Mouse (Mus musculus) embryonic stem cell, embryonic (primary cell): ENCODE results near the gene Hist1h3b.

Experiments
- CTCF ChIA-PET, 4 experiments: fragments of 300-600 bp in 2 of 4; fragments of 350-600 bp in 2 of 4; sonication (Branson Sonifier 250); formaldehyde crosslinking; loops; one replicate each; lab custom pipeline; 2022; ENCODE audit warnings: inconsistent platforms in 2 of 4; lab: Charles Lee
- POLR2A ChIA-PET, 4 experiments: fragments of 300-600 bp in 2 of 4; fragments of 350-600 bp in 2 of 4; sonication (Branson Sonifier 250); formaldehyde crosslinking; loops; one replicate each; lab custom pipeline; 2022; ENCODE audit warnings: antibody characterized with exemption in 4 of 4, inconsistent platforms in 1 of 4; lab: Charles Lee

Gene Hist1h3b

DNA sequence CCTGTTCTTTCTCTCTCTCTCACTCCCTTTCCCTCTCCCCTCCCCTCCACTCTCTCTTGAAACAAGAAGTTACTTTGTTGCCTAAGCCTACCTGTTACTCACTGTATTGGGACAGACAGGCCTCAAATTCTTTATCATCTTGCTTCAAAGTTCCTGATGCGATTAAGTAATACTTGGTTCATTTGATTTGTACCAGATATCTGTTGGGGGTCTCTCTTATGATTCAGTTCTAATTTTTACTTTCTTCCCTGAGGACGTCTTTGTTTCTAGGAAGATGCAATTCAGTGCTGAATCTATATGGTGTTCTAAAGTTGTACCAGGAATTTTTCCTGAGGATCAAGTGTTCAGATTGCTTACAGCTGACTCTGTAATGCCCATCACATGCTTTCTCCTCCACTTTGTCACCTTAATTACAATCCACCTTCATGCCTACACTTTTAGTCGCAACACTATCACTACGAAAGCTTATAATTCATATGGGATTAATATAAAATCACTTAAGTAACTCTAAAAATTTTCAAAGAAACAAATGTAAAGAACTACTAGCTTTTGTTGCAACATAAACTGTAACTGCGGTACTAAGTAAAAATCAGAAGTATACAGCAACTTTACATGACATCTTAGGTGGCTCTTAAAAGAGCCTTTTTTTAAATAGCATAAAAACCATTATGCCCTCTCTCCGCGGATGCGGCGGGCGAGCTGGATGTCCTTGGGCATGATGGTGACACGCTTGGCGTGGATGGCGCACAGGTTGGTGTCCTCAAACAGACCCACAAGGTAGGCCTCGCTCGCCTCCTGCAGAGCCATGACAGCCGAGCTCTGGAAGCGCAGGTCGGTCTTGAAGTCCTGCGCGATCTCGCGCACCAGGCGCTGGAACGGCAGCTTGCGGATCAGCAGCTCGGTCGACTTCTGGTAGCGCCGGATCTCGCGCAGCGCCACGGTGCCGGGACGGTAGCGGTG lies 7.4 kb upstream of the Hist1h3b start:
- ChIA-PET CTCF (interaction anchor here in 1 of 4 experiments (1.1 kb wide), 1 partner anchor 43 kb away, joined by 7 read pairs; no protein-coding TSS in a partner anchor), POLR2A (interaction anchor here (0.6 to 44.4 kb wide), 55 partner anchors 3 to 1958 kb away, joined by 3 to 2331 read pairs (median 8); partner anchors contain the start of genes Hist1h3a (in 4 of the 4), Hist1h4a (in 4 of the 4), Hist1h4b (in 4 of the 4) and Hist1h4d (in 4 of the 4))

DNA sequence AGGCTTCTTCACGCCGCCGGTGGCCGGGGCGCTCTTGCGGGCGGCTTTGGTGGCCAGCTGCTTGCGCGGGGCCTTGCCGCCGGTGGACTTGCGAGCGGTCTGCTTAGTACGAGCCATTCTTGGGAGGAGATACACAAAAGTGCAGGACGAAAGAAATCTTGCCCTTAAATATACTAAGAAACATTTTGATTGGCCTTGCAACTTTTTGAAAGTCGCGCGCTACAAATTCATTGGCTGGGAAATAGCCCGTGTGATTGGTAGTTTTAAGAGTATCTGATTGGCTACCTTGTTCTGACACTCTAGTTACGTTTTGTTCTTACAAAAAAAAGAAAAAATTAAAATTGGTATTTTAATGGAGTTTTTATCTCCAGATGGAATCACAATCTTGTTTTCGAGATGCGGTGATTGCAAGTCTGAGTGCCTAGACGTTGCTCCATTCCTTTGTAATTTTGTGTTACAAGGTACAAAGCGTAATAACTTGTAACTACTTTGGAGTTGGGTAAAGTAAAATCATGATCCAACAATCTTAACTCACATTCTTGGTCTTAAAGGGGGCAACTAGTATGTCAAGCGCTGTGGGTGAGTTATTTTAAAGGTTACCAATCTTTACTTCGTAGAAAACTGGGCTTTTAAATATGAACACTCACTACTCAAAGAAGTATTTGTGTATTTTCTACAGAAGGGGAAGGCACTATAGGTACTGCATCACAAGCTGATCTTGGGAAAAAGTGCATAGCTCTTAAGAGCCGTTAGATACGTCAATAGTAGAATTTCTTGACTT lies 6.5 kb upstream of the Hist1h3b start, which contains the start of gene Hist1h3c:
Gene Hist1h3c, minus strand, starts transcription at position 222 of the 781 bp plus-strand sequence.
- ChIA-PET CTCF (interaction anchor here in 1 of 4 experiments (0.7 kb wide), 2 partner anchors 48 to 199 kb away, joined by 3 to 6 read pairs; partner anchors contain the start of gene Hist1h4c), POLR2A (interaction anchor here (0.6 to 44.4 kb wide), 65 partner anchors 4 to 1959 kb away, joined by 3 to 2331 read pairs (median 7); partner anchors contain the start of genes Hist1h4a (in 4 of the 4), Hist1h4b (in 4 of the 4), Hist1h4d (in 4 of the 4) and Hist1h1a (in 3 of the 4))

DNA sequence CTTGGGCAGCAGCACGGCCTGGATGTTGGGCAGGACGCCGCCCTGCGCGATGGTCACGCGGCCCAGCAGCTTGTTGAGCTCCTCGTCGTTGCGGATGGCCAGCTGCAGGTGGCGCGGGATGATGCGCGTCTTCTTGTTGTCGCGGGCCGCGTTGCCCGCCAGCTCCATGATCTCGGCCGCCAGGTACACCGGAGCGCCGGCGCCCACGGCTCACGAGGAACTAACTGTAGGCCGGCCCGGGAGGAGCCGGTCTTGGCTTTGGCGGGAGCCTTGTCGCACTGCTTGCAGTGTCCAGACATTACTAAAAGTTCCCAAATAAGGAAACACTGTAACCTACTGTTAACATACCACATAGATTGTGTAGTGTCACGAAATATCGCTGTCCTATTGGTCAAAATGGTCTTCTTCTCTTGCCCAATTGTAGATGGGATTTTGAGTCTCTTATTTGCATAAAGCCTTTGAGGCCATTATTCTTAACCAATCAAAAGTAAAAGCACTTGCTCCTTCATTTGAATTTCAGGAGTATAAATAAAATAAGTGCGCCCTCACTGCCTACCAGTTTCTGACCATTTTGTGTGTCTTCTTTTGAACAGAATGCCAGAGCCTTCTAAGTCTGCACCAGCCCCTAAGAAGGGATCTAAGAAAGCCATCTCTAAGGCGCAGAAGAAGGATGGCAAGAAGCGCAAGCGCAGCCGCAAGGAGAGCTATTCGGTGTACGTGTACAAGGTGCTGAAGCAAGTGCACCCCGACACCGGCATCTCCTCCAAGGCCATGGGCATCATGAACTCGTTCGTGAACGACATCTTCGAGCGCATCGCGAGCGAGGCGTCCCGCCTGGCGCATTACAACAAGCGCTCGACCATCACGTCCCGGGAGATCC lies 5.6 kb upstream of the Hist1h3b start, which contains the start of gene Hist1h2bb:
Gene Hist1h2bb, plus strand, starts transcription at position 534 of the 880 bp plus-strand sequence.
- POLR2A ChIA-PET: interaction anchor here (0.6 to 44.4 kb wide), 67 partner anchors 4 to 1960 kb away, joined by 3 to 2331 read pairs (median 6); partner anchors contain the start of genes Hist1h1c (in 4 of the 4), Hist1h4a (in 4 of the 4), Hist1h4b (in 4 of the 4) and Hist1h4d (in 4 of the 4)
- CTCF ChIA-PET: interaction anchor here in 1 of 4 experiments (0.7 kb wide), 2 partner anchors 48 to 200 kb away, joined by 3 to 6 read pairs; partner anchors contain the start of gene Hist1h4c

DNA sequence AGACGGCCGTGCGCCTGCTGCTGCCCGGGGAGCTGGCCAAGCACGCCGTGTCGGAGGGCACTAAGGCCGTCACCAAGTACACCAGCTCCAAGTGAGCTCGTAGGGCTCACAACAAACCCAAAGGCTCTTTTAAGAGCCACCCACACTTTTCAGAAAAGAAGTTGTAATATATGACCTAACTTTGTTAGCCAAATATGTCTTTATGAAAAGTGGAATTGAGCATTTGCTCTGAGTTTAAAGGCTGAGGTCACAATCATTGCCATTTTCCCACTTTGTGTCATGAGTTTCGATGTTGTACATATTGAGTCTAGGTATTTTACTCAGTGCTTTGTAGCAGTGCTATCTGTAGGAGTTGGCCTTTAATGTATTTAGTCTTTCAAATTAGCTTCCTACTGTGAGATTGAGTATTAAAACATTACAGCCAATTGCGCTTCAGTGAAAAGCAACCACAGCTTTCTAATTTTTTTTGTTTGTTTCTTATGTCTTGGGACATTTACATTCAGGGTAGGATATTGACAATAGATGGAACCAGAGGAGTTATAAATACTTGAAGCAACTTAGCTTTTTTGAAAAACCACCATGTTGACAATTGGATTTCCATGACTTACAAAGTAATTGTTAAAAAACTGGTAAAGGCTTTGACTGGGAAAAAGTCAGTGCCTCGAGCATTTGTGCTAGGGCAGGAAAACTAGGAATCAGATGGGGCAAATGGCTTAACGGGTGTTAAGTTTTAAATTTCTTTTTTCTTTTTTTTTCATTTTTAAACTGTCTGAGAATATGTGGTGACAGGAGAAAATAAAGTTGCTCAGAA lies 4.8 kb upstream of the Hist1h3b start:
- CTCF ChIA-PET: no interaction called here
- POLR2A ChIA-PET: interaction anchor here (0.7 to 44.4 kb wide), 54 partner anchors 4 to 1993 kb away, joined by 3 to 2331 read pairs (median 6); partner anchors contain the start of genes Hist1h1c (in 4 of the 4), Hist1h2bc (in 4 of the 4), Hist1h4a (in 4 of the 4) and Hist1h4b (in 4 of the 4)

DNA sequence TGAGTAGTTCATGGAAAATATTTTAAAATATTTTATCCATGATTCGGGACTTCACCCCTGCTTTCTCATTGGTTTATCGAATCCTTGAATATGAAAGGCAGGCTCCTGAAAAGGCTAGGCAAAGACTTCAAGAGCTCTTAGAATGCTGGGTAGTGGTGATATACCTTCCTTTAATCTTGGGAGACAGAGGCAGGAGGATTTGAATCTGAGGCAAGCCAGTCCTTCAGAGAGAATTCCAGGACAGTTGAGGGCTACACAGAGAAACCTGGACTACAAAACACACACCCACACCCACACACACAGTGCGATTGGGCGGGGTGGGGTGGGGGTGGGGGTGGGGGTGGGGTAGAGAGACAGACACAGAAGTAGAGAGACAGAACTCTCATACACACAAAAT lies 4.2 kb upstream of the Hist1h3b start:
- POLR2A ChIA-PET: interaction anchor here (0.6 to 44.4 kb wide), 51 partner anchors 4 to 1994 kb away, joined by 3 to 2331 read pairs (median 6); partner anchors contain the start of genes Hist1h1c (in 4 of the 4), Hist1h2bc (in 4 of the 4), Hist1h4a (in 4 of the 4) and Hist1h1a (in 3 of the 4)
- CTCF ChIA-PET: no interaction called here

DNA sequence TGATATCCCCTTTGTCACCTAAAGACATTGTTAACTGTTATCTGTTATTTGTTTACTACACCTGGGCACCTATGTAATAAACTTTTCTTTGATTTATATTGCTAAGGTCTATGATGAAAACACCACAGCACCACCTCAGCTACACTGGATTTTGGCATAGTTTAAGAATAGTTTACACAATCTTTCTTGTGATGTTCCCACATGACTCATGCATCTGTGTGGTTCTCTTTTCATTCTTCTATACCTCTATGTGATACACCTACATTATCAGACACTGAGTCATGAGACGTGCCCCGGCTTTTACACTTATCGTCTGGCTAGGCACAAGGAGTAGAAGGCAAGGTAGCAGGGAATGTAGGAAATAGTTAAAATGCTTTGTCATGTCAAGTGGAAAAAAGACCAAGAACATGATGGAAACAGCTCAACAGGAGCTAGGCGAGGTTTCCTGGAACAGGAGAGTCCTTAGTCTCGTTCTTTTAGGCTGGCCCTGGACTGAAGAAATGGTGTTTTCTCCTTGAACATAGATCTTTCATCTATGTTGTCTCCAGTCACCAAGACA lies 2.4 kb upstream of the Hist1h3b start:
- ChIA-PET CTCF (no interaction called here), POLR2A (interaction anchor here in 3 of 4 experiments (1.0 to 44.4 kb wide), 28 partner anchors 6 to 1707 kb away, joined by 3 to 2331 read pairs (median 28); partner anchors contain the start of genes Hist1h1a (in 3 of the 3), Hist1h1c (in 3 of the 3), Hist1h3c (in 3 of the 3) and Hist1h4a (in 3 of the 3))

DNA sequence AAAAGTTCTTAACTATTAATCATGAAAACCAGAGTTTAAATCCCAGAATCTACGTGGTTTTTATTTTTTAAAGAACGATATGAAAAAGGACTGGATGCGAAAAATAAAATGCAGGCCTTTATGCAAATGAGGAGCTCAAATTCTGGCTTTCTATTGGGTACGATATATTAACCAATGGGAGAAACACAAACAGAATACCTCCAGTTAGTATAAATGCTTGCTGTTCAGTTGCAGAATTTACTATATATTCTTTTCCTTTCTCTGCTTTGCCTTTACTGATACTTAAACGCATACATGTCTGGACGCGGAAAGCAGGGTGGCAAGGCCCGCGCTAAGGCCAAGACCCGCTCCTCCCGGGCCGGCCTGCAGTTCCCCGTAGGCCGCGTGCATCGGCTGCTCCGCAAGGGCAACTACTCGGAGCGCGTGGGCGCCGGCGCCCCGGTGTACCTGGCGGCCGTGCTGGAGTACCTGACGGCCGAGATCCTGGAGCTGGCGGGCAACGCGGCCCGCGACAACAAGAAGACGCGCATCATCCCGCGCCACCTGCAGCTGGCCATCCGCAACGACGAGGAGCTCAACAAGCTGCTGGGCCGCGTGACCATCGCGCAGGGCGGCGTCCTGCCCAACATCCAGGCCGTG lies 1.1 kb upstream of the Hist1h3b start, which contains the start of gene Hist1h2ab:
Gene Hist1h2ab, plus strand, starts transcription at position 288 of the 639 bp plus-strand sequence.
- ChIA-PET CTCF (interaction anchor here in 1 of 4 experiments (1.6 to 2.6 kb wide), 2 partner anchors 10 to 11 kb away, joined by 4 to 11 read pairs; partner anchors contain the start of genes Hist1h1c and Hist1h4a), POLR2A (interaction anchor here (0.6 to 44.4 kb wide), 82 partner anchors 7 to 1922 kb away, joined by 3 to 2331 read pairs (median 7); partner anchors contain the start of genes Hist1h1a (in 4 of the 4), Hist1h1c (in 4 of the 4), Hist1h3a (in 4 of the 4) and Hist1h4a (in 4 of the 4))

DNA sequence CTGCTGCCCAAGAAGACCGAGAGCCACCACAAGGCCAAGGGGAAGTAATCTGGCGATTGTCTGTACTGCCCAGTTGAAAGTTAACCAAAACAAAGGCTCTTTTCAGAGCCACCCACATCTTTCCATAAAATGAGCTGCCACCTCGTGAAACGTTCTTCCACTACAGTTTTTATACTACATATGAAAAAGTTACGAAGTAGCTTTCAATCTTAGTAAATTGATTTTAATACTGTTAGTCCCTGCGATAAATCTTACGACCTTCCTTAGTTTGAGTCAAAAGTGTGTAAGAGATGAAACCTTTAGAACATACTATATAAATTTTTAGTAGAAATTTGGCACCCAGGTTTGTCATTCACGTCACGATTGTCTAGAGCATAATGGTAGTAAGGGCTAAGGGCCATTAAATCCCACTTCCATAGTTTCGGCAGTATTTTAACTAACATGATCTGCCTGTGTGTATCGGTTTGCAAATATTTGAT lies 550 bp upstream of the Hist1h3b start:
- CTCF ChIA-PET: interaction anchor here in 1 of 4 experiments (0.8 to 2.6 kb wide), 5 partner anchors 9 to 67 kb away, joined by 3 to 11 read pairs (median 4); partner anchors contain the start of genes Hist1h1c, Hist1h2bc and Hist1h4a
- POLR2A ChIA-PET: interaction anchor here (0.6 to 44.4 kb wide), 96 partner anchors 6 to 1925 kb away, joined by 3 to 2331 read pairs (median 6); partner anchors contain the start of genes Hist1h1a (in 4 of the 4), Hist1h1c (in 4 of the 4), Hist1h3a (in 4 of the 4) and Hist1h4a (in 4 of the 4)

DNA sequence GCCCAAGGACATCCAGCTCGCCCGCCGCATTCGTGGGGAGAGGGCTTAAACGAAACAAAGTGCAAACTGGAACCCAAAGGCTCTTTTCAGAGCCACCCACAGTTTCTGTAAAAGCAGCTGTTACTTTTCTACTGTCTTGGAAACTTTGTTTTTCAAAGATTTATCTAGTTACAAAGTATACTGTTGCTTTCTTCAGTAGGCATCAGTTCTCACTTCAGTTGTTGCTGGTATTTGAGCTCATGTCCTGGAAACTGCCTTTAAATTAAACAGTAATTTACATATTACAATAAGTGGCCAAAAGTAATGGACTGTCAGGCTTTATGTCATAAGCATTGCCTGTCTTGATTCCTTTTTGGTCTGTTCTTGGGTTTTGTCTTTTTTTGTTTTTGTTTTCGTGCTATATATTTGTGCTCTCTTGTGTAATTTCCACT lies 690 bp downstream of the Hist1h3b start:
- ChIA-PET CTCF (interaction anchor here in 1 of 4 experiments (1.1 to 2.6 kb wide), 3 partner anchors 8 to 15 kb away, joined by 4 to 11 read pairs (median 4); partner anchors contain the start of genes Hist1h1c and Hist1h4a), POLR2A (interaction anchor here (0.6 to 44.4 kb wide), 61 partner anchors 5 to 1999 kb away, joined by 3 to 2331 read pairs (median 10); partner anchors contain the start of genes Hist1h1a (in 4 of the 4), Hist1h1c (in 4 of the 4), Hist1h3a (in 4 of the 4) and Hist1h3c (in 4 of the 4))

DNA sequence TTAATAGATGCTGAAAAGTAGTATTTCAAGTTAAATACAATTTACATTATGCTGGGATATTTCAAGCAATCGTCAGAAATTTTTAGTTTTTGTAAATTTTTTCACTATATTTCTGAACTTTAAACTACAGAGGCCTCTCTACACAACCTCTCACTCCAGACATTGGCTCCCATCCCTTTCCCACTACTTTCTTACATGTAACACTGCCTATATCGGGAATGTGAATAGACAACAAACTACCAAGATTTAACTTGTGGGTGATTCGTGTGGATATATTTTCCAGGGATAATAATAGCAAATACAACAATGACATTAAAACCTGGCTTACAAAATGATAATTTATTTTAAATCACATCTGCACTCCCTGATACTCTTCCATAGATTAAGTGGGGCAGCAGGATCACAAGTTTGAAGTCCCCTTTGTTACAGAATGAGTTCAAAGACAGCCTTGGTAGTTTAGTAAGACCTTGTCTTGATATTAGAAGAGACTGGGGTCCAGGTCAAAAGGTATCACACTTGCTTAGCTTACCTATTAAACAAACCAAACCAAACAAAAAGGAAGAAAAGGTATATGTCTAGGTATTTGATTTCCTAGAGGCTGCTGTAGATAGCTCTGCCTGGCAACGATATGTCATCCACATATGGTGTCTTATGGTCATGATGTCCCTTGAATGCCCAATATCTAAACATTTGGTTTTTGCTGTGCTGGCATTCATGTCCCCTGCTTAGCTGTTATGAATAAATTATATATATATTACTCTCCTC lies 1.4 kb downstream of the Hist1h3b start:
- CTCF ChIA-PET: no interaction called here
- POLR2A ChIA-PET: interaction anchor here (0.5 to 44.4 kb wide), 41 partner anchors 4 to 1888 kb away, joined by 3 to 2331 read pairs (median 19); partner anchors contain the start of genes Hist1h1a (in 4 of the 4), Hist1h3a (in 4 of the 4), Hist1h3c (in 4 of the 4) and Hist1h1c (in 3 of the 4)

DNA sequence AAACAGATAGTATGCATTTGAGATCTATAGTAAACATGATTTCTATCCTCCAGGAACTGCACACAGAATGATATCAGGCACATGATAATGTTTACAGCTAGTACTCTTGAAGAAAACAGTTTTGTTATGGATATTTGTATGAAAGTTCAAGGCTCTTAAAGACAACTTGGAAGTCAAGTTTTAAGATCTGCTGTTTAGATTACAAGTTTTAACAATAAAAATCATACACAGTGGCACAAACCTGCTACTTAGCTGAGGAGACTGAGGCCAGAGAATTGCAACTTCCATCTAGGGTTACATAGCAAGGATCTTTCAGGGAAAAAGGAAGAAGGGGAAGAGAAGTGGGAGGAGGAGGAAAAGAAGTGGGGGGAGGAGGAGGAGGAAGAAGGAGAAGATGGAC lies 2.9 kb downstream of the Hist1h3b start:
- CTCF ChIA-PET: no interaction called here
- POLR2A ChIA-PET: interaction anchor here (0.7 to 44.4 kb wide), 14 partner anchors 3 to 183 kb away, joined by 3 to 2331 read pairs (median 70); partner anchors contain the start of genes Hist1h3c (in 4 of the 4), Hist1h1a (in 3 of the 4), Hist1h1c (in 3 of the 4) and Hist1h3a (in 3 of the 4)

DNA sequence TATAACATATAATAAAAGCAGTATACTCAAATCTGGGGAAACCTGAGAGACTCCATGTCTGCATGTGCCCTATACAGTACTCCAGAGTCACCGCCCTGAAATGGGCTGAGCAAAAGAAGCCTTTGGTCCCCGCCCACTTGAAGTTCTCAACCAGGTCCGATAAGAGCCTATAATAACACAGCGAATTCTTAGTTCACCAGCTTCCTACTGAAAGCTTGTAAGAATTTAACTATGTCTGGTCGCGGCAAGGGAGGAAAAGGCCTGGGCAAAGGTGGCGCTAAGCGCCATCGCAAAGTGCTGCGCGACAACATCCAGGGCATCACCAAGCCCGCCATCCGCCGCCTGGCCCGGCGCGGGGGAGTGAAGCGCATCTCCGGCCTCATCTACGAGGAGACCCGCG lies 4.7 kb downstream of the Hist1h3b start, which contains the start of gene Hist1h4b:
Gene Hist1h4b, plus strand, starts transcription at position 224 of the 400 bp plus-strand sequence.
- ChIA-PET POLR2A (interaction anchor here (0.6 to 44.4 kb wide), 50 partner anchors 1 to 1722 kb away, joined by 3 to 2331 read pairs (median 5); partner anchors contain the start of genes Hist1h1c (in 4 of the 4), Hist1h2bb (in 4 of the 4), Hist1h3c (in 4 of the 4) and Hist1h2ac (in 3 of the 4)), CTCF (interaction anchor here in 1 of 4 experiments (0.6 kb wide), 1 partner anchor 72 kb away, joined by 4 read pairs; no protein-coding TSS in a partner anchor)
